Mouse (Mus musculus) midbrain, embryonic 13.5 days (tissue): Measurements from ENCODE around the gene Nudt16l1. TPM values are rescaled to one million over a fixed set of nuclear protein-coding genes. Genes with fewer than 3 reads are reported as not detected.

Experiments used
- ATAC-seq: fragments of 200-750 bp; cut with Nextera tagmentation; 2 replicates; pipeline ENCODE4 v1.8.0; 2017; ENCODE audit warnings: mild to moderate bottlenecking, moderate TSS enrichment, moderate library complexity
- H3K27ac ChIP-seq: fragments of 300-500 bp; sonication (generic); 2 replicates; pipeline ENCODE4 v1.5.1; 2015; ENCODE audit warnings: inconsistent platforms, mild to moderate bottlenecking, moderate library complexity
- H3K27me3 ChIP-seq: fragments of 300-500 bp; sonication (generic); 2 replicates; pipeline ENCODE4 v1.6.1; 2015; ENCODE audit warnings: mild to moderate bottlenecking, inconsistent platforms
- H3K36me3 ChIP-seq: fragments of 300-500 bp; sonication (generic); 2 replicates; pipeline ENCODE4 v1.6.1; 2015; ENCODE audit warnings: mild to moderate bottlenecking, inconsistent platforms
- H3K4me1 ChIP-seq: fragments of 300-500 bp; sonication (generic); replicated peaks from 2 replicates; pipeline ENCODE4 v1.6.1; 2015; ENCODE audit warnings: inconsistent platforms
- H3K4me2 ChIP-seq: fragments of 300-500 bp; sonication (generic); replicated peaks from 2 replicates; pipeline ENCODE4 v1.6.1; 2015; ENCODE audit warnings: moderate library complexity, mild to moderate bottlenecking, inconsistent platforms
- H3K4me3 ChIP-seq: fragments of 300-500 bp; sonication (generic); replicated peaks from 2 replicates; pipeline ENCODE4 v1.5.1; 2015; ENCODE audit warnings: mild to moderate bottlenecking, inconsistent platforms
- H3K9ac ChIP-seq: fragments of 300-500 bp; sonication (generic); replicated peaks from 2 replicates; pipeline ENCODE4 v1.6.1; 2015; ENCODE audit warnings: mild to moderate bottlenecking, inconsistent platforms
- H3K9me3 ChIP-seq: fragments of 300-500 bp; sonication (generic); 2 replicates; pipeline ENCODE4 v1.6.1; 2016; ENCODE audit warnings: mild to moderate bottlenecking, inconsistent platforms
- WGBS: fragments of 180-500 bp; shearing (Covaris S2); methylation state at CpG from one replicate; pipeline ENCODE4 v1.1.7; 2015; 5-methylcytosine and 5-hydroxymethylcytosine counted together
- polyA plus RNA-seq: library from polyadenylated mRNA; unstranded; fragments of >200 nt; fragmentation: Nextera tagmentation; extraction: Ambion mirVana; gene quantifications from 2 replicates; pipeline ENCODE4 v1.2.1, GENCODE M21; 2015

Nudt16l1 gene
- polyA plus RNA-seq, 1 experiment from 2014 or later, result 131 TPM

DNA sequence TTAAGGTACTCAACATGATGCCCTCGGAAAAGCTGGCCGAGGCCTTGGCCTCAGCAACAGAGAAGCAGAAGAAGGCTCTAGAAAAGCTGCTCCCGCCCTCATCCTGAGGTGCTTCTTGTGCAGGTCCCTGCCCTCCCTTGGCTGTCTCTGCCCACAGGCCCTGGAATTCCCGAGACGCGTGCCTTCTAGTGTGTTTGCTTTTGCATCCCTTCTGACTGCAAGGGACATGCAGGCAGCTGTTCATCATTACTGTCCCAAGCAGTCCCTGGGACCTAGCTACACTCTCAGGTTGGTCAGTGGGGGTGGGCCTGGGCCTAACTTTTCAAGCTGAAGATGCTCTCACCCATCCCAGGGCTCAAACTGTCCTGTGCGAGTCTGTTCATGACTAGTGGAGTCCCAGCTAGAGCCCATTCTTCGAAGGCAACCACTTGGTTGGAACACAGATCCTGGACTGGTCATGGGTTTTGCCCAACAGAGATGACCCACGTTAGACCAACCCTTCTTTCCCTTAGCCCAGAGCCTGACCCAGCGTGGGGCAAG is 1.8 kb downstream of the Nudt16l1 start:
- WGBS, result 93% methylated on average over 10 of the region's 10 CpGs
- H3K4me2 ChIP-seq, result peak overlapping the region; percentile 98
- H3K27me3 ChIP-seq, result no peaks in the 10 kb centered on the region
- peaks cover 19% of the 10 kb centered on the region for H3K4me1 ChIP-seq
- H3K27ac ChIP-seq, result no peak overlapping the region
- peaks cover 71% of the 10 kb centered on the region for H3K36me3 ChIP-seq
- H3K9me3 ChIP-seq, result no peaks in the 10 kb centered on the region
- ATAC-seq, result no peak
- H3K9ac ChIP-seq, result peak overlapping the region; percentile 96; the same call in 1 of the 2 replicates
- H3K4me3 ChIP-seq, result peak overlapping the region; percentile 84

DNA sequence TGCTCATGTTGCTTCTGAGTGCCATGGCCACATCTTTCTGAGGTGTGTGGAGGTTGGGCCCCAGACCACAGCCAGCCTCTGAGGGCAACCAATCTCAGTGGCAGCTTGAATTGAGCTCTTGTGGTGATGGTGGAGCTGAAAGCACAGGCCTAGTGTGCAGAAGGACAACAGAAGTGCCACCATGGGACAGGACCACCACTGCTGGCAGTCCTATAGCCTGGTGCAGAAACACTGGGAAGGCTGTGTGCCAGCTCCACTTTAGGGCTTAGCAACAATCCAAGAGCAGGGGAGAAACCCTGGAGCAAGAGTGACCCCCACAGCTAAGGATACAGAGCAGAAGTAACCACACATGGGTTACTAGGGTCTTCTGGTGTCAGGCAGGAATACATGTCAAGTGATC is 2.5 kb downstream of the Nudt16l1 start:
- no peaks in the 10 kb centered on the region for H3K9me3 ChIP-seq

GRCm38 (mm10) chr16:4942868-4943267 is 4.3 kb downstream of the Nudt16l1 start:
- Histone ChIP-seq H3K4me1 (peaks cover 19% of the 10 kb centered on the region), H3K36me3 (peaks cover 70% of the 10 kb centered on the region), H3K27me3 (no peaks in the 10 kb centered on the region), H3K4me2 (no peak overlapping the region), H3K27ac (no peak overlapping the region), H3K4me3 (no peak overlapping the region), H3K9me3 (no peaks in the 10 kb centered on the region), H3K9ac (no peak overlapping the region)
- 90% methylated on average over 8 of the region's 8 CpGs for WGBS
- ATAC-seq, result no peak

More for the DNA sequence above, 2.5 kb downstream of the Nudt16l1 start:
- no peak overlapping the region for H3K4me3 ChIP-seq
- no peak overlapping the region for H3K4me2 ChIP-seq
- H3K4me1 ChIP-seq, result peaks cover 19% of the 10 kb centered on the region
- H3K9ac ChIP-seq, result no peak overlapping the region
- peaks cover 69% of the 10 kb centered on the region for H3K36me3 ChIP-seq
- no peaks in the 10 kb centered on the region for H3K27me3 ChIP-seq
- ATAC-seq, result no peak
- no peak overlapping the region for H3K27ac ChIP-seq

- H3K27me3 ChIP-seq, result no peaks in the 10 kb centered on the region
- no peak overlapping the region for H3K4me2 ChIP-seq
- WGBS, result 95% methylated on average over 3 of the region's 3 CpGs
- no peak for ATAC-seq
- H3K9ac ChIP-seq, result no peak overlapping the region
- H3K27ac ChIP-seq, result no peak overlapping the region
- no peaks in the 10 kb centered on the region for H3K9me3 ChIP-seq
- H3K4me3 ChIP-seq, result no peak overlapping the region
- H3K36me3 ChIP-seq, result peaks cover 75% of the 10 kb centered on the region
- H3K4me1 ChIP-seq, result peaks cover 17% of the 10 kb centered on the region
These were observed 4.9 kb downstream of the Nudt16l1 start for GRCm38 (mm10) chr16:4943431-4943830.

DNA sequence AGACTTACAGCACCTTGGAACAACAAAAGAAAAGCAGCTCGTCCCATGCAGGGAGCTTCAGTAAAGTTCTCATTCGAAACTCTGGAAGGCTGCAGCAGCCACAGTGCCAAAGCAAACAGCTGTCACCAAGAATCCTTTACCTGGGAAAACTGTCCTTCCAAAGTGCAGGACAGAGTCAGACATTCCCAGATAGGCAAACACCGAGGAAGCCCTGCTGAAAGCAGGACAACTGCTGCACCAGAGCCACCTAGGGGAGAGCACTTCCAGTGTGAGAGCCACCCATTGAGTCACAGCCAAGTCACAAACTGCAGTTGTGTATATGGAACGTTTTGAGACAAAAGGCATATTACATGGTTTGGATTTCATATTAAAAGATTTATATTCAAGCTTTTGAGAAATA is 6.9 kb downstream of the Nudt16l1 start:
- no peak overlapping the region for H3K9ac ChIP-seq
- H3K27me3 ChIP-seq, result no peaks in the 10 kb centered on the region
- H3K36me3 ChIP-seq, result peaks cover 84% of the 10 kb centered on the region
- no peak overlapping the region for H3K4me2 ChIP-seq
- peaks cover 3% of the 10 kb centered on the region for H3K4me1 ChIP-seq
- no peak overlapping the region for H3K27ac ChIP-seq
- WGBS, result 81% methylated on average over 4 of the region's 4 CpGs
- H3K4me3 ChIP-seq, result no peak overlapping the region
- no peaks in the 10 kb centered on the region for H3K9me3 ChIP-seq
- ATAC-seq, result no peak

- no peak overlapping the region for H3K4me3 ChIP-seq
- no peaks in the 10 kb centered on the region for H3K9me3 ChIP-seq
- H3K36me3 ChIP-seq, result peaks cover 84% of the 10 kb centered on the region
- no peaks in the 10 kb centered on the region for H3K4me1 ChIP-seq
- no peak overlapping the region for H3K9ac ChIP-seq
- H3K27me3 ChIP-seq, result no peaks in the 10 kb centered on the region
- no peak overlapping the region for H3K27ac ChIP-seq
- no peak overlapping the region for H3K4me2 ChIP-seq
- ATAC-seq, result no peak
- WGBS, result 94% methylated on average over 3 of the region's 3 CpGs
These were observed 7.6 kb downstream of the Nudt16l1 start for GRCm38 (mm10) chr16:4946155-4946554.

DNA sequence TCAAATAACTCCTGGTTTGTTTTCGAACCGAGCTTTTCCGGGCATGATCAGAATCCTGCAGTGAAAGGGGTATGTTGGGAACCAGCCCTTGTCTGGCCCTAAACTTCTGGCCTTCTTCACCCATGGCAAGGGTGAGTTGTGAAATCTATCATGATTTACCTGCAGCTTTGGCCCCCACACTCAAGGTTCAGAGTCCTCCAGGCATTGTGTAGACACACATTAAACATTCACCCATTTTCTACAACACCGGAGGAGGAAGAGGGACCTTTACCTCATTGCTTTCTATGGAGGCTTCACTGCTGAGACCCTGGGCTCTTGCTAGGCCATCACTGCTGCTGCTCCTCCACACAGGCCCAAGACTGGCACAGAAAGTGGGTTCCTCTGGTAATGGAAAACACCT is 8.8 kb downstream of the Nudt16l1 start:
- H3K27ac ChIP-seq, result no peak overlapping the region
- H3K4me2 ChIP-seq, result no peak overlapping the region
- no peak overlapping the region for H3K9ac ChIP-seq
- H3K4me3 ChIP-seq, result no peak overlapping the region
- H3K36me3 ChIP-seq, result peaks cover 83% of the 10 kb centered on the region
- 81% methylated on average over 4 of the region's 4 CpGs for WGBS
- no peak for ATAC-seq
- H3K27me3 ChIP-seq, result no peaks in the 10 kb centered on the region
- H3K9me3 ChIP-seq, result no peaks in the 10 kb centered on the region
- no peaks in the 10 kb centered on the region for H3K4me1 ChIP-seq

DNA sequence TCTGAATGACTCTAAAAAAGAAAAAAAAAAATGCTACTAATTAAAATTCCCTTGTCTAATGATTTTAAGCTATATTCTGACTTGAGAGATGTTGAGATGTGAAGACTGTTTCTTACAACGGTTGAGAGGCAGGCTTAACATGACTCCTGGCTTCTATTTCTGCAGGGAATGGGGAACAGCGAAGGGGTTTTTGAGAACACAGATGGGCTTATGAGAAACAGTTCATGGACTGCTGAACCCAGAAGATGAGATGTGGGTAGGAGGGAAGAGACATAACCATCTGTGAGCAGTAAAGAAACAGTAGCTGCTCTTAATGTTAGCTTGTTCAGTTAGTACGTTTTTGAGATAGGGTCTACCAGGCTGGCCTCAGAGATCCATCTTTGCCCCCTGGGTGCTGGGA is 18.0 kb downstream of the Nudt16l1 start:
- ATAC-seq, result no peak
- Histone ChIP-seq H3K27ac (no peak overlapping the region), H3K9me3 (no peaks in the 10 kb centered on the region), H3K27me3 (no peaks in the 10 kb centered on the region), H3K36me3 (peaks cover 74% of the 10 kb centered on the region), H3K4me1 (no peaks in the 10 kb centered on the region), H3K4me3 (no peak overlapping the region), H3K4me2 (no peak overlapping the region), H3K9ac (no peak overlapping the region)
- 87% methylated on average over 3 of the region's 3 CpGs for WGBS

GRCm38 (mm10) chr16:4957446-4957845 is 18.9 kb downstream of the Nudt16l1 start:
- Histone ChIP-seq H3K4me1 (peaks cover 8% of the 10 kb centered on the region), H3K9ac (no peak overlapping the region), H3K9me3 (no peaks in the 10 kb centered on the region), H3K4me3 (no peak overlapping the region), H3K36me3 (peaks cover 66% of the 10 kb centered on the region), H3K4me2 (no peak overlapping the region), H3K27ac (no peak overlapping the region), H3K27me3 (no peaks in the 10 kb centered on the region)
- ATAC-seq, result no peak
- 93% methylated on average over 3 of the region's 3 CpGs for WGBS

DNA sequence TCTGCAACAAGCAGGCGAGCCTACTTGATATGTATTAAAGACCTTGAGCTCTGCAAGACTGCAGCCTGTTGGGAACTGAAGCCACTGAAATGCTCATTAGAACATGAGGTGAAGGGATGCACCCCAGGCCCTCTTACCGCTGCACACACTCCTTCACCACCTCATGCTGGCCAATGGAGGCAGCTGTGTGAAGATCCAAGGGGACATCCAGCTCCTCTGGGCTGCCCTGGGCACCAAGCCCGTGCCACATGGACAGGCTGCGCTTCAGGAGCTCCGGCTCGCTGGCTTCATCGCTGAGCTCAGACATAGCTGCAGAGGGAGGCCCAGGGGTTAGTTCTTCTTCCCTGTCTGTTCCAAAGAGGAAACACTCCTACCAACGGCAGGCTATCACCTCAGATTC is 21.7 kb downstream of the Nudt16l1 start:
- Histone ChIP-seq H3K9me3 (no peaks in the 10 kb centered on the region), H3K27me3 (no peaks in the 10 kb centered on the region), H3K4me3 (no peak overlapping the region), H3K27ac (no peak overlapping the region), H3K4me2 (no peak overlapping the region), H3K4me1 (peaks cover 22% of the 10 kb centered on the region), H3K36me3 (peaks cover 38% of the 10 kb centered on the region), H3K9ac (no peak overlapping the region)
- 89% methylated on average over 8 of the region's 8 CpGs for WGBS
- ATAC-seq, result no peak

GRCm38 (mm10) chr16:4963346-4963745 is 24.8 kb downstream of the Nudt16l1 start:
- Histone ChIP-seq H3K4me2 (peak overlapping the region; percentile 81), H3K27ac (peak overlapping the region; percentile 89; the same call in 1 of the 2 replicates), H3K36me3 (peaks cover 10% of the 10 kb centered on the region), H3K4me1 (peaks cover 29% of the 10 kb centered on the region), H3K4me3 (peak overlapping the region; percentile 94), H3K27me3 (no peaks in the 10 kb centered on the region), H3K9ac (peak overlapping the region; percentile 92), H3K9me3 (no peaks in the 10 kb centered on the region)
- 45% methylated on average over 9 of the region's 9 CpGs for WGBS
- ATAC-seq, result no peak

- peak; percentile 99 for ATAC-seq
- under 1% methylated on average over 75 of the region's 76 CpGs for WGBS
These were observed 25.5 kb downstream of the Nudt16l1 start, which contains the start of gene Anks3 for GRCm38 (mm10) chr16:4963797-4964709. Anks3 (minus strand) TSS chr16:4964205.

More at GRCm38 (mm10) chr16:4963797-4964709, 25.5 kb downstream of the Nudt16l1 start, which contains the start of gene Anks3:
- no peaks in the 10 kb centered on the region for H3K27me3 ChIP-seq
- H3K9me3 ChIP-seq, result no peaks in the 10 kb centered on the region
- peaks cover 10% of the 10 kb centered on the region for H3K36me3 ChIP-seq
- H3K27ac ChIP-seq, result peak within 1 kb of the TSS; percentile 89
- peak within 1 kb of the TSS; percentile 92 for H3K9ac ChIP-seq
- H3K4me1 ChIP-seq, result peaks cover 29% of the 10 kb centered on the region
- peak within 1 kb of the TSS; percentile 94 for H3K4me3 ChIP-seq
- H3K4me2 ChIP-seq, result peak within 1 kb of the TSS; percentile 81
